Mouse (Mus musculus) erythroblast, embryonic 14.5 days (primary cell): Measurements from ENCODE around the gene Defb22.

Source experiments
- GATA1 ChIP-seq: IDR thresholded peaks from 2 replicates; pipeline ENCODE4 v1.6.1; 2012; ENCODE audit warnings: low read length, inconsistent platforms, mixed read lengths
- TAL1 ChIP-seq: IDR thresholded peaks from 3 replicates; pipeline ENCODE4 v1.6.1; 2012; ENCODE audit warnings: low read length, inconsistent platforms, mixed read lengths

DNA sequence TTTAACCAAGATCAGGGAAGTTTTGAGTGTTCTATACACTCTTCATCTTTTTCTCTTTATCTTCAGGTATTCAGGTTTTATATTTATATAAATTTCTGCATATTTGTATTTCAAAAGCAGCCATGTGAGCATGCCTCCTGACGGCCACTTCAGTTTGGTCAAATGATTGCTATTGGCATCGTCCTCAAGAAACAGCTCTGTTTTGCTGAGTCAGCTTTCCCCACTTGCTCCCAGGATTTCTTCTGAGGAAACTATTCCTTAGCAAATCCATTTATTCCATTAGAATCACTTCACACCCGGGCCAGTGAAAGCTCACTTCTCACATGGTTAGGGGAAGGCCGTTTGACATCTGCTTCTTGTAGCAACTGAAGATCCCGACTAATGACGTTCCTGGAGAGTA lies 8.1 kb upstream of the Defb22 start:
- no peak for TF ChIP-seq GATA1
- no peak for TF ChIP-seq TAL1
